Mouse (Mus musculus) right cerebral cortex, postnatal 14 days (tissue): ENCODE data around the gene Gm16867.
"Not testable (repeated sequence)": the region's sequence is repeated elsewhere in the genome, so short reads cannot be mapped to it uniquely, and the experiment has no call there.

ENCODE experiments used
- DNase-seq: peaks from one replicate; pipeline ENCODE4 v3.0.0; 2022

Gm16867 gene

DNA sequence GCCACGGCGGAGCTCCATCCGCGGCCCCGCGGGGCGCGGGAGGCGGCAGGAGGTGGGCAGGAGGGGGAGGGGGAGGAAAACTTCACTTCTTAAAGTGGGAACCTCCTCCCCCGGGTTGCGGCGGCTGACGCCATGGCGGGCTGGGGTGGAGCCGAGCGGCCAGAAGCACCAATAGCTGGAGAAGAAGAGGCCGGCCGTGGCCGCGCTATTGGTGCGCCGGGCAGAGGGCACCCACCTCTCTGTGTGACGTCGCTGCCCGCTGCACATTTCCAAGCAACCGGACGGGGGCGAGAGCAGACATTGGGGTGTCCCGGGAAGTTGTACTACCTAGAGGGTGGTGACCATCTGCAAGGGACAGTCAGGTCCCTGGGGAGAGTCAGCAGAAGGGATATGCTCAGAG lies at the start of gene Gm16867:
Gene Gm16867 (minus strand): TSS at position 189 of the 400 bp plus-strand sequence.
- not testable (repeated sequence) for DNase-seq

DNA sequence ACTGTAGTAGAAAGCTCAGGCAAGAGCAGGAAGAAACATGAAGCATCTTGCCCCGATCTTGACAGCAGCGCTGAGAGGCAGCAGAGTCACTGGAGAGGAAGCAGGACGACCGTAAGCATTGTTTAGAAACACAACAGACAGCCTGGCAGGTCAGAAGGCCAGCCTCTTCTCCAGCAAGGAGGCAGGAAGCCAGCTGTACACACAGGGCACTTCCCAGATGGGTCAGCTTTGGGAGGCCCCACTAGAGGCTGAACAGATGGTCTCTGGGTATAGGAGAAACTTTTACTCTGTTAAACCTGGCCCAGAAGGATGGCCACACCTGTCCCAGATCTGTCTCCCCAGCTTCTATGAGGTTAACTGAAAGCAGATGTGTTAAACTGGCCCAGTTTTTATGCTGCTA lies 44.1 kb upstream of the Gm16867 start:
- DNase-seq = not testable (repeated sequence)

DNA sequence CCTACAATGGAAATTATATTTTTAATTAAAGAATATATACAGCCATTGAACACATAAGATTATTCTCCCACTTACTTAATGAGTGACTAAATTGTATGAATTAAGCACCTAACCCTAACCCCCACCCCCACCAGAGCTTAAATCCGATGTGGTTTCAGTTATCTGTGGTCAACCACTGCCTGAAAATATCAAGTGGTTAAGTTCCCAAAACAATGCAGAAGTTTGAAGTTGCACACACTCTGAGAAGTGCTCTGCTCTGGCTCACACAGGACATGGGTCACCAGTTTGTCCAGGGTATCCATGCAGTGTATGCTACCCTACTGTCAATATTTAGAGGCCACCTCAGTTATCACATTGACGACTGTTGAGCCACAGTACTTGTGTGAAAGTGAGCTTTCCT lies 41.9 kb upstream of the Gm16867 start:
- DNase-seq = not testable (repeated sequence)

DNA sequence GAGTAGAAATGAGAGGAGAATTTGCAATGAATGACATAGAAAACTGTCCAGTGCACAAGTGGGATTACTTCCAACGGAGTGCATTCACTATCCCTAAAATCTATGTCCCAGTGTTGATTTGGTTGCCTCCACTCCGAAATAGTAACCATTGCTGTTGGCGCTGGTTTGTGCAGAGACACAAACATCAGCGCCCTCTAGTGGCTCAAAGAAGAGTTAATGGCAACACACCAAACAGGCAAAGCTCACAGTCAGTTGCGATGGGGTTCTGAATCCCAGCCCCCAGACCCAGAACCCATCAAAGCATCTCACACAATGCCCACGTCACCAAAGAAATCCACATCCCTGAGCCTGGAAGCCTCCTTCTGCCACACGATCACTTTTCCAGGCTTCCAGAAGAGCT lies 40.9 kb upstream of the Gm16867 start:
- DNase-seq = not testable (repeated sequence)

DNA sequence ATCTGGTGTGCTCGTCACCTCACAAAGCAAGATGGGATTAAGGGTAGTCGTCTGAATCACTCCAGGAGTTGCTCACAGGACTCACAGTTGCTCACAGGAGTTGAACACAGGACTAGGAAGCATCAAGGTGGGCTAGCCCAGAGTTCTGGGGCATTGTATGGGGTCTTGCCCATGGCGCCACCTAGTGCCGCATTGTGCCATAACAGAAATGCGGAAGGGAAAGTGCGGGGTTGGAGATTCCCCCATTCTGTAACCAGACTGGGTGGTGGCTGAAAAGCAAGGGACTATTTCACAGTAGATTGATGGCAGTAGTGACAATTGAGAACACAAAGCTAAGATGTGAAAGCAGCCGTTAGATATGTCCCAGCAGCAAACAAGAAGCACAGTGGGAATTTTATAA lies 39.5 kb upstream of the Gm16867 start:
- DNase-seq = not testable (repeated sequence)

DNA sequence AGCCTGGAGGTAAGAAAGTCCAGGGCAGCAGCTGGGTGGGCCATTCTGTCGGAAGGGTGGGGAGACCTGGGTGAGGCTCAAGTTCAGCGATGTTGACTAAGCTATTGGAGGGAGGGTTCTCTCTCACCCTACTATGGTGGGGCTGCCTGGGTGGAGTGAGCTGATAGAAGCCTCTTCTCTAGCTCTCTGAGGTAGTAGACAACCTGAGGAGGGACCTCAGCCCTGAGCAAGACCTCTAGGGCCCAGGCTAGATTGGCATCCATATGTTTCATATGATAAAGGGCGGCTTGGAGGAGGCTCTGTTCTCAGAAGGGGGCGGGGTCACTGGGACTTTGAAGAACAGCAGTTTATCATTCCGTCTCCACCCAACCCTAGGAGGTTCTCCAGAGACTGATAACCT lies 37.0 kb upstream of the Gm16867 start:
- not testable (repeated sequence) for DNase-seq

DNA sequence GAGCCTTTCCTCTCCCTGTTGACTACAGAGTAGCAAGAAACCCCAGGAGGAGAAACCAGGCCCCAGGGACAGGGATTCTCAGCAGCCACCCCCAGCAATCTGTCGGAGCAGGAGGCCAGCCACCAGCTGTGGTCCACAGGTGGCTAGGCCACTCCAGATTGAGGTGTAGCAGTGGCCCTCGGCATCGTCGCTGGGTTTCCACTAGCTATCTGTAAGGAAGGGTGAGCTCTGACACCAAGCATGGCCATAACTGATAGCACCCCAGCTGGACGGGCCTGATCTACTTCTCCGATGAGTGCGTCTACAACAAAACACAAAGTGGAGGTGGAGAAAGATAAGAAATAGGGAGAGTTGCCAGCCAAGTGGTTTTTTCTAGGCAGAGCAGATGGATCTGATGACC lies 33.4 kb upstream of the Gm16867 start:
- DNase-seq = not testable (repeated sequence)

DNA sequence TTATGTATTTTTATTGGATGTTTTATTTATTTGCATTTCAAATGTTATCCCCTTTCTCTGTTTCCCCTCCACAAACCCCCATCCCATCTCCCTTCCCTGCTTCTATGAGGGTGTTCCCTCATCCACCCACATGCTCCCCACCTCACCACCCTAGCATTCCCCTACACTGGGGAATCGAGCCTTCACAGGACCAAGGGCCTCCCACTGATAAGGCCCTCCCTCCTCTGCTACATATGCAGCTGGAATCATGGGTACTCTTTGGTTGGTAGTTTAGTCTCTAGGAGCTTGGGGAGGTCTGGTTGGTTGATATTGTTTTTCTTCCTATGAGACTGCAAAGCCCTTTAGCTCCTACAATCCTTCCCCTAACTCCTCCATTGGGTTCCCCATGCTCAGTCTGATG lies 23.0 kb upstream of the Gm16867 start:
- not testable (repeated sequence) for DNase-seq

DNA sequence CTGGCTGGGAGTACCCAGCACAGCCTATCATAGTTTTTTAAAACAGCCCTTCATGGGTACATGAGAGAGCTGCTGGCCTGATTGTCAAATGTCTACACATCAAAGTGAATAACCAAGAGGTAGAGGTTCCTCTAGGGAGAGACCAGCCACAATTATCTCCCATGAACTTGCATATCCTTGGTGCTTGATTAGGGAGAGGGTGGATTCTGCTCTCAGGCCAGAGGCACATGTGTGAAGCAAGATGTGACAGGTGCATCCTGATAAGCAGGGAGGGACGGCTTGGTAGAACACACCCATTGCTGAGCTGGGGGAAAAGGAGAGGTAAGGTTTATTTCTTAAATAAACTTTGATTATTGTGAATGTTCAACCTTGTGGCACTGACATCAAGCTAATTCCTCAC lies 19.8 kb upstream of the Gm16867 start:
- DNase-seq = not testable (repeated sequence)

DNA sequence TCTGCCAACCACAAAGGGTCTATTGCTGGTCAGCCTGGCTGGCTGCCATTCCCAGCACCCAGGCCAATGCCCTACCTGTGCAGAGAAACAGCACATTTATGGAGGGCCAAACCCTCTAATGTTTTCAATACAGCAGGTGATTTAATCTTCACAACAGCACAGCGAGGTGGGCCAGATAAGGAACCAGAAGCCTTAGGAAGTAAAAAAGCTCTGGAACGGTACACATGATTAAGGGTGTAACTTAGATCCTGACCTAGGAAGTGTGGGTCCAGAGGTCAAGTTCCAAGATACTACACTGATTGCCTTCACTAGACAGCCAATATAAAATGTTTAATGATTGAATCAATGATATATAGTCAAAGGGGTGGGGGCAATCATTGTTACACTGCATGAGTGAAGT lies 17.6 kb upstream of the Gm16867 start:
- DNase-seq = not testable (repeated sequence)

DNA sequence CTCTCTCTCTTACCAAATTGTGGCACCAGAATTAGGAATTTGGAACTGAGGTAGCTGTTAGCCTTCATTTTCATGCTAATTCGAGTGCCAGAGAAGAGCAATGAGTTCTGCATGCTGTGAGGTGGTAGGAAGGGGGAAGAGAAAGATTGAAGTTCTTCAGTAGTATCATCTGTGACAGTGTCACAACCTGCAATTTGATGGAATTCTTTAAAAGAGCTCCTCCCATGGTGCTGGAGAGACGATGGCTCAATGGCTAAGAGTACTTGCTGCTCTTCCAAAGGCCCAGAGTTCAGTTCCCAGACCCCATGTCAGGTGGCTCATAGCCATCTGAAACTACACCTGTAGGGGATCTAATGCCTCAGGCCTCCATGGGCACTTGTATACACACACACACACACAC lies 9.3 kb upstream of the Gm16867 start, which contains the start of gene Gm27179:
Gene Gm27179 (minus strand): TSS at position 101 of the 400 bp plus-strand sequence.
- not testable (repeated sequence) for DNase-seq

DNA sequence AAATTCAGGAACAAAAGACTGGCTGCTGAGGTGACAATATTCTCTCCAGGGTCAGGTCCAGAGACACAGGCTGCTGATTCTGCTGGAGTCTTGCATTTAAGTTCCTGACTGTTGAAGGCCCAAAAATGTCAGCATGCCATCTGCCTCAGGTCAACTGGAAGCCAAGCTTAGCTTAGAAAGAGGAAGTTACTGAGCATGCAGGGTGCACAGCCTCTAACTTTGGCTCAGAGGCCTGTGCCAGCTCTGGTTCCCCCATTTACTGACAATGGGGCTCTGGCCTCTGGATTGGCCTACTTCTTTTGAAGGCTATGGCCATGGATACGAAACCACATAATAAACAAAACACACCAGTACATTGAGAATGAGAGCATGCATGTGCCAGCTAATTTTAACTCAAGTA lies 3.8 kb upstream of the Gm16867 start:
- not testable (repeated sequence) for DNase-seq

DNA sequence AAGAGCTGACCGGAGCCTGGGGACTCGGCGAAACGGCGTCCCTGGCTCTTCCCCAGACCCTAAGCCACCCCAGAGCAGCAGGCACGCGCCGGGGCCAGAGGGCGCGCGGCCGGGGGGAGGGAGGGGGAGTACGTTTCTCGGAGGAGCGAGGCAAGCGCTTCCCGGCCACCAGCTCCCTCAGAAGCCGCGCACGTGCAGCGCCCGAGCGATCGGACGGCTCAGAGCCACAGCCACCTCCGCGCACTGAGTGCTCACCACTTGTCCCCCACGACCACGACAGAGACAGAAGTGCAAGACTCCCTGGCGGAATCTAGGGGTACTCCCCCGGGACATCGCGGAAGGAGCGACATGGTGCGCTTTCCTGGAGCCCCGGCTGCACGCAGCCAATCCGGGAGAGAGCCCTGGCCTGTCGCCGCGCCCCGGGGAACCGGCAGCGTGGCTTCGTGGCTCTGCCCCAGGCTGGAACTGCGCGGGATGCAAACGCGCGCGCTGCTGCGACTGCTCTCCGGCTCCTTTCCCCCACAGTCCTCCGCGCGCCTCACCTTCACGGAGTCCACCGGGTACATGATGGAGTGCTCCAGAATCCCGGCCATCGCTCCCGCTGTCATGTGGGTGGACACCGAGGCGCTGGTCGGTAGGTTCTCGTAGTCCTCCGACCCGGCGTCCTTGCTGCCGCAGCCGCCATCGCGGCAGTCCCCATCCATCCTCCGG lies 567 bp downstream of the Gm16867 start:
- DNase-seq = not testable (repeated sequence)

DNA sequence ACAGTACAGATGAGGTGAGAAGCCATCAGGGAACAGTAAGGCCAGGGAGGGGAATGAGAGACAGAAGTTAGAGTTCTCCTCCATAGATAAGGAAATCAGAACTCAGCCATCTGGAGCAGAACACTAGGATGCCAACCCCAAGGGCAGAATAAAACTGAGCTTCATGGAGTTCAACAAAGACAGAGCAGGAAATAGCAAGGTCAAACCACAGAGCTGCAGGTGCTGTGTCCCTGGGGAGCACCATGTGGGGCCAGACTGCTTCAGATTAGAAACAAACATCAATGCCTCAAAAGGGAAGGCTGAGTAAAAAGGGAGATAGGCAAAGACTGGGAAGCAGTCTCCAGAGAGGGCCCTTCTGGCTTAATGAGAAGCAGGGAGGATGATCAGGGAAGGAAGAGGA lies 6.9 kb downstream of the Gm16867 start:
- DNase-seq = not testable (repeated sequence)

DNA sequence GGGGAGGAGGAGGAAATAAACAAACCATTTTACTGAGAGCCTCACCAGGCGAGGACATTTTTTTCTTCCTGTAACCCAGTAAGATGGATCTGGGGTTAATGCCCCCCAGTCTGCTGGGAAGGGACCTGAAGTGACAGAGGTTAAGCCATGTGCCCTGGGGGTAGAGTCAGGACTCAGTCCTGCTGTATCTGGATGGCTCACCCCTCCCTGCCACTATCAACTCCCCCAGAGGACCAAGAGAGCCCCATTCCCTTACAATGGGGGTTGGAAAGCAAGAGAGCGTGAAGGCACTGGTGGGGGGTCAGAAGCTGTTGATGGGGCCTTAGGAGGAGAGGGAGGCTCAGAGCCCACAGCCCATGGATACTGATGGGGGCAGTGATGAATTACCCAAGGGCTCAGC lies 8.2 kb downstream of the Gm16867 start:
- DNase-seq = not testable (repeated sequence)

DNA sequence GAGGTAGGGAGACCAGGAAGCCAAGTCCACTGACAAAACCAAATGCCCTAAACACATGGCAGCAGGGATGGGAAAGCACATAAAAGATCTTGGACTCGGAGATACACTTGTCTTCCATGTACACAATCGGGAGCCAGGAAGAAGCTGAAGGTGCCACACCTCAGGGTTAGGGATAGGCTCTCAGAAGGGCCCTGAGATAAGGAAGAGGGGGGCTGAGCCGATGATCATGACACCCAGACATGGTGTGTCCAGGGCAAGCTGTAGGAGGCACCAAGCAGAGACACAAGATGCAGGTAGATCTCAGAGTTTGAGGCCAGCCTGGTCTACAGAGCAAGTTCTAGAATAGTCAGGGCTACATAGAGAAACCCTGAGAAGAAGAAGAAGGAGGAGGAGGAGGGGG lies 8.6 kb downstream of the Gm16867 start:
- DNase-seq = not testable (repeated sequence)

DNA sequence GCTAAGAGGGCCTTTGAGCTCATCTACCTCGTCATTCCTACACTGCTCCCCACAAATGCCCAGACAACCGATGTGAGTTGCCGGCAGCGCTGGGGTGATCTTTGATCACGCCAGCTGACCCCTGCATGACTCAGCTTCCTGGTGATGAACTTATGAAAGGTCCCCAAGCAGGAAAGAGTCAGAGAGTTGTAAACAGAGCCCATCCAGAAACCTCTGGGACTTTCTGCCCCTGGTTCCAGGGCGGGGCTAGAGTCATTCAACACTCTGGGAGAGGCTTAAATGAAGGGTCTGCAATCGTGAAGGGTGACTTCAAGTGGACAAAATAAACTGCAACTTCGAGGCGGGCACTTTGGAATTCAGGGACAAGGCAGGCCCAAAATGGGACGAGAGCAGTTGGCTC lies 15.2 kb downstream of the Gm16867 start:
- not testable (repeated sequence) for DNase-seq

DNA sequence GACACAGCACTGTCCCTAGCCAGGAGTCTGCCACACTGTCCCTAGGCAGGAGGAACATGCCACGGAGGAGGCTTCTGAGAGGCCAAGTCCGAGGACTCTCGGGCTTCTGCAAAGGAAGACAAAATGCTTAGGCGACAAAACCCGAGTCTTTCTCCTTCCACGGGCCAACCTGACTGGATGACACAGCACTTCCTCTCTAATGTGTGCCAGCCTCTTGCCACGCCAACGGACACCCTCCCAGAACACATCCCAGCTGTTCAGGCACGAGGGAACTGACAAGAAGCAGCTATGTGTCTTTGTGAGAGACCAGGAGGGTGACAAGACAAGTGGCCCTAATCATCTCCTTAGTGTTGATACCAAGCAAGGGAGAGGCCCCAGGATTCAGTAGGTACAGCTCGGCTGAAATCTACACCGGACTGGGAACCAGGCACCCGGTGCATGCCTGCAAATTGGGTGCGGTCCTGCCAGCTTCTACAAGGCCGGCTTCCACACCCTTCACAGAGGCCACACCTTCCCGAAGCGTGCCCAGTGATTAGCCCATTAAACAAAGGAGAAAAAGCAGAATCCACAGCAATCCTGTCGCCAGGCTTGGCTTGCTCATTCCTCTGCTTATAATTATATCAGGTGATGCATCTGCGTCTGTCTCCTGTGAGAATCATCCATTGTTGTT lies 17.6 kb downstream of the Gm16867 start:
- not testable (repeated sequence) for DNase-seq

DNA sequence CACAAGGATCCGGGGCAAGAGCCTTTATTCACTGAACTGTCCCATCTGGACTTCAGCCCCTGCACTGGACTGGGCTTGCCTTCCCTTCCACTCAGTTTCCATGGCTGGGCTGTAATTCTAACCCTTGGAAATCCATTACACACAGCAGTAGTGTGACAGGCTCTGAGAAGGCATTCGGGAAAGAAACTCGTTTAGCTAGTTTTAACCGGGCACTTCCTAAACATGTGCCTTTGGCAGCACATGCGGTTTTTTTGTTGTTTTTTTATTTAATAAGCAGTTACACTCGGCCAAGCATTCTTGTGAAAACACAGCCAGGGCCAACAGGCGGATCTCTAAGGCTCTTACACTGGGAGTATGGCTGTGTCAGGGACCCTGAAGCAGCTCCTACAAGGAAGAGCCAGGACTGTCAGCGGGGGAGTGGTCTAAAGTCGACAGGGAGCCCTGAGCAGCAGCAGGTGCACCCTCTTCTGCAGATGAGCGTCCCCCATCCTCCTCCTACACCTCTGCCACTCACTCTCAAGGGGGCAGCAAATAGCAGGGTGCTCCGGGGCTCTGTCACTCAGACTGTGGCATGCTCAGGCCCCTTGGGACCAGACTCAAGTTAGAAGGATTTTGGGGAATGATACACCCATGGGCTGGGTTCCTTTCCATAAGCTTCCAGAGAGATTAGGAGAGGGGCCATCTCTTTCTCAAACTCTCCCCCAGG lies 29.1 kb downstream of the Gm16867 start:
- DNase-seq = not testable (repeated sequence)

DNA sequence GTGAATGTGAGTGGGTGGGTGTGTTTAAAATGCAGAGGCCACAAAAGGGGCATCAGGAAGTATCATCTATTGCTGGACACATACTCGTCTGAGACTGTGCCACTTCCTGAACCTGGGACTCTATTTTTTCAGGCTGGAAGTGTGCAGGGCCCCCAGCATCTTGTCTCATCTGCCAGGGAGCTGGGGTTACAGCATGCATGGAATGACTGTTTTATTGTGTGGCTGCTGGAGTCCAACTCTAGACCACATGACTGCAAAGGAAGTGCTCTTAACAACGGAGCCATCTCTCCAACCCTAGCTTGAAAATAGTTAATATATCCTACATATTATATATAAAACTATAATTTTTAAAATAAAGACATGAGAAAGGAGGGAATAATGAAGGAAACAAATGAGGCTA lies 29.8 kb downstream of the Gm16867 start:
- not testable (repeated sequence) for DNase-seq

DNA sequence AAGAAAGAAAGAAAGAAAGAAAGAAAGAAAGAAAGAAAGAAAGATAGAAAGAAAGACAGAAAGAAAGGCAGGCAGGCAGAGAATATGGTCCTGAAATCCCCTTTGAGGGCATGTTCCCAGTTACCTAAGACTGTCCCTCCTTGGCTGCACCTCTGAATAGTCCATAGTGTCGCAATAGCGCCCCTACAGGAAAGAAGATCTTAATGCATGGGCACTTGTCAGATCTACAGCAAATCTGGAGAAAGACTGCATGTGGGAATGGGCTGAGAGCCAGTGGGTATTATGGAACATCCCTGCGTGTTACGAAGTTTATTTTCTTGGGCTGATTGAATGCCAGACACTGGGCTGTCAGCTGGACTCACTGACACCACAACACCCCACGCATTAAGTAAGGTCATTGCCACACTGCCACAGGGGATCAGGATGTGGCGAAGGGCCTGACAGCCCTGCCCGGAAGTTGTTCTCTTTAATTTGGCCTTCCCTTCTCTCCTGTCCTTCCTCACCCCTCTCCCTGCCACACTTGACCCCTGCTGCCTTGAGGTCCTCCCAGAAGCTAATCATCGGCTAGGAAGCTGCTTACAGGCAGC lies 32.9 kb downstream of the Gm16867 start:
- DNase-seq = not testable (repeated sequence)

DNA sequence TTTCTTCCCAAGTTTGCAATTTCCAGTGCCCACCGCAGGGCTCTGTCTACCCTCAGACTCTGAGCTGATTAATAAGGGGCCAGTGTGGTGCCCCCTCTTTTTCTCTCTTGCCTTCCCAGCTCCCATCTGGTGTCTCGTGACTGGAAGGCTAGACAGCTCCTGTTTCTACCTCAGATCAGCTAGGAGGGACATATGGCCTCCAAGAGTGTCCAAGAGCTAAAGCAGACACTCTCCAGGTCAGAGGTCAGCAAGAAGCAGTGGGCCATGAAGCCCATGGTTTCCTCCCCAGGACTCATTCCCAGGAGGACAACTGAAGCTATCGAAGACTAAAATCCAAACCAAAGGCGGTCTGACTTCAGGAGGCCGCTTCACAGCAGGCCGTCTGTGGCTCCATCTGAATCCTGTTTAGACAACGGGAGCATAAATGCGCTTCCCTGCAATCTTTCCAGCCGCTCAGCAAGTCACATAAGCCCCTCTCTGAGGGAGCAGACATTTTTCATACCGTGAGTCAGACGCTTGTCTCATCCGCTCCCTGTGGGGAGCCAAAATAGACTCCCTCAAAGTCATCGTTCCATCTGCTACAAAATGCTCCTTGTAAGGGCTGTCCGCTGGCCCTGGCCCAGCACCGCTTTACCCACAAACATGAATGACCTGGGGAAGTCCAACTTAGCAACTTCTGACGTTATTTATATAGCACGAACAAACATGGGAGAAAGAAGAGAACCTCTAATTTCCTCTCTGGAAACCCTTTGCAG lies 35.4 kb downstream of the Gm16867 start:
- not testable (repeated sequence) for DNase-seq
